Mouse (Mus musculus): ENCODE results near the gene Hlf.

DNA sequence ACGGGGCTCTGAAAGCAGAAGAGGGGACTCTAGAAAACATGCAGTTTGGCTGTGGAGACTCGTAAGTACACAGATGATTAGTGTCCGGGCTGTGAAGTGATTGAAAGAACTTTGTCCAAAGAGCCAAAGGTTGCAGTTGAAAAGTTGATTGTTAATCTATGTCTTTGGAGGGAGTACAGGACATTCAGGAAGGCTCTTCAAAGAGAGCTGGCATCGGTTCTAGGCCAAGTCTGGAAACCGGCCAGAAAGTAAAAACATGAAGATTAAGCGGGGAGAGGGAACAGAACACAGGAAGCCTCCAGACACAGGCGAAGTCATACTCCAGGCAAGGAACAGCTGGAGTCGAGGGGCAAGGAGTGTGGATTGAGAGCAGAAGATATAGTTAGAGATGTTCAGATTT, 32.6 kb downstream of the Hlf start:
- TF ChIP-seq CTCF (IDR thresholded peaks at IDR 0.05) (no peak), EP300 (IDR thresholded peaks at IDR 0.05) (no peak)

Data from lung, postnatal 0 days (tissue).